ENCODE assay signal across 10 mouse cellular contexts in the genomic region with DNA sequence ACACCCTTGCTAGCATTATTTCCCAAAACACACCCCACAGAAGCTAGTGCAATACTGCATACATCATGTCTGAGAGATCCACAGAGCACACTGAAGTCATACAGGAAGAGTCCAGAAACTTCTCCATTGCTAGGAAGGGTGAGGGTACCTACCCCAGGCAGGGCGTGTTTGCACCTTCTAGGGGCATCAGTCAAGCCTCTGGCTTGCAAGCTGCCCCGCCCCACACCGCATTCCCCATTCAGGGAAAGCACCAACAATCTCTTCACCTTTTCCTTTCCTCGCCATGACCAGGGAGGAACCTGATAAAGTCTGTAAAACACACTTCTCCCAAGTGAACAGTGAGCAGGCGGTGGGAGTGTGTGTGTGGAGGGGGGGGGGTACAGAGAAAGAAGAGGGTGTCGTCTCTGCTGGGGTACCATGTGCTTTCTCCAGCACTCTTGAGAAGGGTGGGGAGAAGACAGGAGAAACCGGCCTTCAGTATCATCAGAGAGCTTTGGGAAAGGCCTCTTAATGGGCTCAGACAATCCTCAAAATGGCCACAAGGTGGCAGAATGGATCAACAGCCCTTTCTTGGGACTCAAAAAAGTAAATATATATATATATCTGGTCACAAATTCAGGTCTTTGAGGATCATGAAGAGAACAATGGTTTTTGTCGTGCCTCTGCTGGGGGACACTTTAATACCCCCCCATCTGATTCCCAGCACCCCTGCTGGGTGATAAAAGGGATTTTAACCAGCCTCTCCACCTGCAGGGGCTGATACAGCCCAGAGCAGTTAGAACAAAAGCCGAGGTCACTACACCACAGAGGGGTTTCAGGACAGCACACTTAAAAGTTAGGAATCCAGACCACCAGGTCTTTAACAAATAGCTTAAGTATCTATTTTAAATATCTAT.
DNase-seq lines count a peak whose midpoint lies in the region; ATAC-seq and TF ChIP-seq lines count a peak whose summit lies in the region.
"Had no signal": no experiment of that assay in that cellular context is flagged by ENCODE, and none has a peak within 500 bp of the region (broad histone marks: within the 10 kb centered on the region; RNA-seq: fewer than 3 reads in every experiment).

No protein-coding gene starts in this region.

- peaks cover 9% of the 10 kb centered on the region; the same call in 1 of the 2 replicates for H3K4me1 ChIP-seq in cerebellum, adult 2 months (ENCODE audit: control insufficient read depth, insufficient read depth, low read length)
- H3K4me1 ChIP-seq in hindbrain, embryonic 16.5 days (ENCODE audit: control insufficient read depth, insufficient read depth, low read depth, low read length): peaks cover 9% of the 10 kb centered on the region; the same call in 1 of the 2 replicates
- peaks cover 54% of the 10 kb centered on the region for H3K4me1 ChIP-seq in midbrain, embryonic 10.5 days

- no peaks in the 10 kb centered on the region for H3K27me3 ChIP-seq in cerebellum, adult 2 months (ENCODE audit: control insufficient read depth, insufficient read depth, low read length)
- no peaks in the 10 kb centered on the region for H3K27me3 ChIP-seq in hindbrain, embryonic 16.5 days (replicated peaks; ENCODE audit: control insufficient read depth, insufficient read depth, low read length)
- H3K27me3 ChIP-seq in midbrain, embryonic 10.5 days (ENCODE audit: low read depth, poor library complexity, severe bottlenecking): no peaks in the 10 kb centered on the region; the same call in 1 of the 2 replicates
- H3K27me3 ChIP-seq: embryonic facial prominence, embryonic 12.5 days had no signal

- peak; percentile 43; the same call in 1 of the 2 replicates for TF ChIP-seq CTCF in cerebellum, adult 2 months (IDR thresholded peaks at IDR 0.05; ENCODE audit: borderline replicate concordance, insufficient read depth, low read depth, low read length)

- WGBS in cerebellum, adult 2 months: 44% methylated on average over 9 of the region's 9 CpGs
- WGBS in hindbrain, embryonic 16.5 days: 37% methylated on average over 9 of the region's 9 CpGs
- WGBS in midbrain, embryonic 10.5 days: 31% methylated on average over 9 of the region's 9 CpGs

- H3K9ac ChIP-seq in hindbrain, embryonic 16.5 days (ENCODE audit: low read depth, low read length): no peak overlapping the region
- H3K9ac ChIP-seq: embryonic facial prominence, embryonic 12.5 days had no signal

- DNase-seq in urinary bladder, postnatal 25 days (ENCODE audit: low spot score): peak; percentile 61
- no peak for DNase-seq in urinary bladder, adult 2 months (ENCODE audit: low spot score)
- peak; percentile 68 to 74 for DNase-seq in cerebellum, adult 2 months
- DNase-seq in left cerebral cortex, adult 11 months (ENCODE audit: low spot score): peak; percentile 38
- DNase-seq in midbrain, embryonic 10.5 days (ENCODE audit: low spot score): peak; percentile 61
- peak; percentile 37 to 51 for DNase-seq in spleen, postnatal 36 days (ENCODE audit: low spot score in 2 of 2)

- no peaks in the 10 kb centered on the region for H3K36me3 ChIP-seq in hindbrain, embryonic 16.5 days (ENCODE audit: control insufficient read depth, insufficient read depth, low read length)
- no peaks in the 10 kb centered on the region for H3K36me3 ChIP-seq in midbrain, embryonic 10.5 days
- H3K36me3 ChIP-seq: embryonic facial prominence, embryonic 12.5 days had no signal

- H3K4me2 ChIP-seq in hindbrain, embryonic 16.5 days (ENCODE audit: low read length): no peak overlapping the region
- H3K4me2 ChIP-seq: embryonic facial prominence, embryonic 12.5 days had no signal

- H3K9me3 ChIP-seq in hindbrain, embryonic 16.5 days (ENCODE audit: control insufficient read depth, low read length): no peaks in the 10 kb centered on the region
- no peaks in the 10 kb centered on the region for H3K9me3 ChIP-seq in midbrain, embryonic 10.5 days (replicated peaks)
- H3K9me3 ChIP-seq: embryonic facial prominence, embryonic 12.5 days had no signal

- peak; percentile 10; the same call in 1 of the 2 replicates for ATAC-seq in frontal cortex, adult (ENCODE audit: low TSS enrichment)
- peak; percentile 67 for ATAC-seq in hindbrain, embryonic 16.5 days

- TF ChIP-seq POLR2A in cerebellum, adult 2 months (IDR thresholded peaks at IDR 0.05; ENCODE audit: borderline replicate concordance, insufficient read depth, low read length): no peak

- no peak overlapping the region for H3K4me3 ChIP-seq in cerebellum, adult 2 months (replicated peaks; ENCODE audit: insufficient read depth, low read depth, low read length)
- H3K4me3 ChIP-seq in hindbrain, embryonic 16.5 days (ENCODE audit: low read length): no peak overlapping the region
- no peak overlapping the region for H3K4me3 ChIP-seq in midbrain, embryonic 10.5 days
- H3K4me3 ChIP-seq: embryonic facial prominence, embryonic 12.5 days; myocyte had no signal

- H3K27ac ChIP-seq in cerebellum, adult 2 months (ENCODE audit: insufficient read depth, low read length): no peak overlapping the region
- no peak overlapping the region for H3K27ac ChIP-seq in hindbrain, embryonic 16.5 days (ENCODE audit: low read depth, low read length)
- no peak overlapping the region for H3K27ac ChIP-seq in midbrain, embryonic 10.5 days (replicated peaks)
- H3K27ac ChIP-seq: embryonic facial prominence, embryonic 12.5 days had no signal
